Mouse (Mus musculus) retina, postnatal 7 days (tissue): ENCODE data around the gene Sp3.
"Not testable (repeated sequence)": the region's sequence is repeated elsewhere in the genome, so short reads cannot be mapped to it uniquely, and the experiment has no call there.

ENCODE experiments used
- DNase-seq: peaks from one replicate; pipeline ENCODE4 v3.0.0-alpha.2; 2012; ENCODE audit warnings: low read depth, low spot score

Gene Sp3

GRCm38 (mm10) chr2:72980337-72981074, at the start of gene Sp3:
Gene Sp3, minus strand, starts transcription at chr2:72980446.
- DNase-seq: peak; percentile 94

GRCm38 (mm10) chr2:73029846-73030245, 49.6 kb upstream of the Sp3 start:
- no peak for DNase-seq

DNA sequence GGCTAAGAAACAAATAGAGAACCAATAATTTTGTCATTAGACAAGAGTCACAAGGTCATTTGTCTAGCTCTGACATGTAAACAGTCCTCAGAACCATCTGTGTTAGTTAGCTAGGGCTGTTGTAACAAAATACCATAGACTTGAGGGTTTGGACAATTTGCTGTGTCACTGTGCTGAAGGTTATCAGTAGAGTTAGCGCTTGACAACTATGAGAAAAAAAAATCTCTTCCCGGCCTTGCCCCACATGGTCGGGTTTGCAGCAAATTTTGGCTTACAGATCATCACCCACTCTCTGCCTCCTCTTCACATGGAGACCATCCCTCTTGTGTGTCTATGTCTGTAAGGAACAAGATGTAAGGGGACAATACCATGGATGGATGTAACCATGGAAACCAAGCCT, 47.8 kb upstream of the Sp3 start:
- DNase-seq: no peak

DNA sequence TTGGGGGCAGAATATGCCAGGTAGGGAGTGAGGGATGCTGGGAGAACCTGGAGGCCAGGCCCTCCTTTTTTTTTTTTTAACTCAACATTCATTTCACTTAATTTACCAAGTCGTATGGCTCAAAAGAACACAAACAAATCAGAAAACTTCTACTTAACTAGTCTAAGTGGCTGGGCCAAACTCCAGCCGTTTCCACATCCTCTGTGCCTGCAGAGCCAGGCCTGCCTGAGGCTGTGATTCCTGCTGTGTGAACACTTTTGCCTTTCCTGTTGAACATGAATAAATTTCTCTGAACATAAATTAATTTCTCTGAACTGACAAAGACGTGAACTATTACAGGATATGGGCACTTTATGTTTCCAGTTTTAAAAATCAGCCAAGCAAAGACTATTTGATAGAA, 46.9 kb upstream of the Sp3 start:
- no peak for DNase-seq

- DNase-seq: no peak
Observed at GRCm38 (mm10) chr2:73023803-73024202, 43.6 kb upstream of the Sp3 start.

GRCm38 (mm10) chr2:73021046-73021445, 40.8 kb upstream of the Sp3 start:
- no peak for DNase-seq

GRCm38 (mm10) chr2:73019371-73020146, 39.3 kb upstream of the Sp3 start:
- DNase-seq: no peak

GRCm38 (mm10) chr2:73014063-73014462, 33.8 kb upstream of the Sp3 start:
- DNase-seq: not testable (repeated sequence)

GRCm38 (mm10) chr2:73012636-73013035, 32.4 kb upstream of the Sp3 start:
- no peak for DNase-seq

DNA sequence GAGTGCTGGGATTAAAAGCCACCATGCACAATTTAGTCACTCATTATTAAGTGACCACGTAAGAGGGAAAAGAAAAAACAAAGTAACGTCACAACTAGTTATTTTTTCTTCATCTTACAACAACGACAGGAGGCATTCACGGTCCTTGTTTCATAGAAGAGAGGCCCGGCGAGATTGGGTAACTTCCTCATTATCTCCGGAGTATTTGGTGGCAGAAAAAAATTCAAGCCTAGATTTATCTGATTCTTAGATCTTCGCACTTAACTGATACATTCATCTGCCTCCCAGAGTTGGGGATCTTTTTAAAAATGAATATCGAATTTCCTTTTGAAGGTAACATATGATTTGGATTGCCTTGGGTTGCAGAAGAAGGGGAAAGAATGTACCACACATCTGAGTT, 27.2 kb upstream of the Sp3 start:
- DNase-seq: no peak

DNA sequence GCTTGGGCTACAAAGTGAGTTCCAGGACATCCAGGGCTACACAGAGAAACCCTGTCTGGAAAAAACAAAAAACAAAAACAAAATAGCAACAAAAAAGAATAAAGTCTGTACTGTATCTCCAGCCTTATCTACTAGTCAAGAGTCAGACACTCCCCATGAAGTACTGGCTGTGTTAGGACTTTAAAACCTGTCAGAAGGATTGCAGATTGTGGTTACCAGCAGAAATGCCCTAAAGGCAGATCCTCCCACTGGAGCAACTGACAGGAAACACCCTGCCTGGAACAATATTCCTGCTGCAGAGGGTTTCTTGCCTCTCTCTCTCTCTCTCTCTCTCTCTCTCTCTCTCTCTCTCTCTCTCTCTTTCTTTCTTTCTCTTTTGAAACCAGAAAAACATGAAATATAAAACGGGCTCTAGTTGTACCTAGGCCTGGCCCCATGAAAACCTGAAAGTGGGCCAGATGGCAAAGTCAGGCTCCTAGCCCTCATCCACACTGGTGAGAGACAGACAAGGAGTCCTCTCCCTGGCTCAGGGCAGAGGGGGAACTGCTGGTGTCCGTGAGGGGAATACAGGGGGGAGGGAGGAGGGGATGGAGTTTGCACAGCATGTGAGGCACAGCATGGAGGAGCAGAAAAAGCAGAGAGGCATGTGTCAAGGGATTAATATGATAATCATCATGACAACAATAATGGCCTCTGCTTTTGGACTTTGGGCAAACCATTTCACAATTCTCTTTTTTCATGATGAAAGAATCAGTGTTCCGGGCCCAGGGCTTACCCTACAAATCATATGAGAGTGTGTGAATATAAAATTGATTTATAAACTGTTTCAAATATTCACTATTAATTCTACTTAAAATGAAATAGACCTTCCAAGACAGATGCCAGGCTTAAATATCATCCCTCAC, 25.6 kb upstream of the Sp3 start:
- DNase-seq: no peak

DNA sequence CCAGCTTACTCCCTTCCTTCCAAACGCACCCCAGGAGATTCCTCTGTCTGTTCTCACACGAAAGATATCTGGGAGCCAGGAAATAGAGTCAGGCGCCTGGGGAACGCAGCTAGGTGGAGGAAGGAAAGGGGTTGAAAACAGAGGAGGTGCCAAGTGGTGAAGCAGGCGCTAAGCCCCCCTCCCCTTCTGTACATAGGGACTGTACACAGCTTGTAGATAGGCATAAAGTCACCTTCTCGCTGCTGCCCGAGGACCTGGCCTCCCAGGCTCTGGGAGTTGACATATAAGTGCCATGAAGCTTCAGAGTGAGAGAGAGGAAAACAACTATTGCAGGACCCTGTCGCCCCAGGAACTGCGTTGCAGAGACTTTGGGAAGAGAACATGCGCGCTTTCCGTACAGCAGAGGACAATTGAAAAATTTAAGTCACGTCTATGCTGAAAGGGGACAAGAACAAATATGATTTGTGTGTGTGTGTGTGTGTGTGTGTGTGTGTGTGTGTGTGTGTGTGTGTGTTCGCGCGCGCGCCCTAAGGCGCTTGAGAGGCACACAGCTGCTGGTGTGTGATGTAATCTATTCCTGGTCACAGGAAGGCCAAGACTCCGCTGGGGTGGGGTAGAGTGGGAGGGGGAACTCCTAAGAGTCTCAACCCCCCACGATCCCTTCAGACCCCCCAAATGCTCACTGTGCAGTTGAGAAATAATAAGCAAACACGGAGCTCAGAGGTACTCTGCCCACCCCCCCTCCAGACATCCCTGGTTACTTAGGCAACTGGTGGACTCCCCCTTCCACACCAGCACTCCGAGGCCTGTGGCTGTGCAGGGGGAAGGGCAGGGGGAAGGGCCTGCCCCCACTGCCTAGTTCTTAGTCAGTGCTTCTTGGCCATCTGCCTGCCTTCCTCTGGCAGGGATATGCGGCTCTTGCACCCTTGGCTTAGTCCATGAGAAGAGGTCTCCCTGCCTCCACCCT, 23.8 kb upstream of the Sp3 start:
- DNase-seq: peak; percentile 45

GRCm38 (mm10) chr2:73003049-73003448, 22.8 kb upstream of the Sp3 start:
- DNase-seq: no peak

DNA sequence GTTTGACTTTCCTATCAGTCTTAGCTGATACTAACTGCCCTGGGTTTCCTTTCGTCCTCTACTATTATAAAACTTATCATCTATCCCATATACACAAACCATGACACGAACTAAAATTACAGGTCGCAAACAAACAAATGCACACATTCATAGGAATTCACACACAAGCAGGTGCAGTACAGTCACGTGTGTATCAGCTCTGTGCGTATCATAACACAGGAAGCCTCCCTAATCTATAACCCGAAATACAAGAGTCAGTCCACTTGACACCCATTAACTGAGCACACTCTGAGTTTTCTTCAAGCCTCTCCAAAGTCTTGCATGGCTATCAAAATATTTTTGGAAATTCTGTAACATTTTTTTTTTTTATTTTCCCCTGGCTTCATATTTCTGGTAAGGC, 22.2 kb upstream of the Sp3 start:
- no peak for DNase-seq

DNA sequence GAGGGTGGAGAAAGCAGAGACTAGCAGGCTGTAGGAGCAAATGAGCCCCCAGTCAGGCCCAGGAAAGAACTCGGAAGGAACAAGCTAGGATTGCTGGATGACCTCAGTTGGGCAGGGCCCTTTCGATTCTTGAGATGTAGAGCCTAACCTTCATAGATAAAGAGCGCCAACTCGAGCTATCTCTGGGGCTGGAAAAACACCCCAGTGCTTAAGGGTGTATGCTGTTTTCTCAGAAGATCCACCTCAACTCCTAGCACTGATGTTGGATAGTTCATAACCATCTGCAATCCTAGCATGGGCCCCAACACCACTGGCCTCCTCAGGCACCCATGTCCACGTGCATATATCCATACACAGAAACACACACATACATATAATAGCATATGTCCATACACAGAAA, 21.7 kb upstream of the Sp3 start:
- no peak for DNase-seq

- DNase-seq: no peak
Observed at GRCm38 (mm10) chr2:73000194-73000593, 19.9 kb upstream of the Sp3 start.

DNA sequence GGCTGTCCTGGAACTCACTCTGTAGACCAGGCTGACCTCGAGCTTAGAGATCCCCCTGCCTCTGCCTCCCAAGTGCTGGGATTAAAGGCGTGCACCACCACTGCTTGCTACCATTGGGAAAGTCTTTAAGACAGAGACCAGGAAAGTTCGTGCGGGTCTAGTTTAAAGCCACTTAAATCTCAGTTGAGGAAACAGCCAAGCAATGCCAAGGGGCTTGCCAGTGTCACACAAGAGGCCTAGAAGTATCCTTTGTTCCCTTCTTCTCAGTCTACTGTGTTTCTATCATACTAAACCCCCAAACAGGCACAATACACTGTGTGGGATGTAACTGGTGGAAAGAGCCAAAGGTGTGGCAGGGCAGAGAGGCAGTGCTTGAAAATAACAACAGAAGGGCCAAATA, 17.3 kb upstream of the Sp3 start:
- no peak for DNase-seq

DNA sequence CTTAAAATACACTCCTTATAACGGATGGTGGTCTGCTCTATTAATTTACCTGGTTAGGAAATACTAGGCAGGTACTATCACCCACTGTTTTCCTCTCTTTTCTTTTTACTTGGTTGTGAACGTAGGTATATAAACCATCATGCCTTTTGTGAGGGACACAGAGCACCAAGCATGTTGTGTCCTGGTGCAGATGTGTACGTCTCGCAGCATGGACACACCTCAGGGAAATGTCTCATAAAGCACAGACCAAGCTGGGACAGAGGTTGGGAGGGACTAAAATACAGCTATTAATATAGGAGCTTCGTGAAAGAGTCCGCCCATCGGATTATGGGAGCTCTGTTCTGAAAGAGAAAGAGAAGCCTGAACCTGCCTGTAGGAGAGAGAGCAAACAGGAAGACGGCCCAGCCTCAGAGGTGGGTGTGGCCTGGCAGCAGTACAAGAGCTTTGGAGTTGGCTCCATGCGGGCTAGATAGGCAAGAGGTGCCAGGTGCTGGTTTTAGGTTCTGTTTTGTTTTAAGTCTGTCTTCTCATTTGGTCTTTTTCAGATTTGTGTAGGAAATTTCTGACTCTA, 16.6 kb upstream of the Sp3 start:
- no peak for DNase-seq

GRCm38 (mm10) chr2:72995346-72996097, 15.3 kb upstream of the Sp3 start:
- DNase-seq: no peak

GRCm38 (mm10) chr2:72994165-72994564, 13.9 kb upstream of the Sp3 start:
- no peak for DNase-seq
